Mouse (Mus musculus) left cerebral cortex, postnatal 36 days (tissue): ENCODE measurements at regions not wholly inside any gene's neighbourhood (a gene's known extent, or its start where the extent isn't known, plus 50 kb on each side); places are given as distances from the start of the nearest gene placed in this dataset.

Experiments used
- DNase-seq, 2 experiments: peaks; one replicate each; pipeline ENCODE4 v3.0.0; 2021 to 2022; ENCODE audit warnings: low spot score in 2 of 2, mixed read lengths in 1 of 2
- intact Hi-C: fragments of 180-260 bp; cut with DNase I; formaldehyde crosslinking; loops from one replicate; pipeline ENCODE4 v1.15.1; 2025

DNA sequence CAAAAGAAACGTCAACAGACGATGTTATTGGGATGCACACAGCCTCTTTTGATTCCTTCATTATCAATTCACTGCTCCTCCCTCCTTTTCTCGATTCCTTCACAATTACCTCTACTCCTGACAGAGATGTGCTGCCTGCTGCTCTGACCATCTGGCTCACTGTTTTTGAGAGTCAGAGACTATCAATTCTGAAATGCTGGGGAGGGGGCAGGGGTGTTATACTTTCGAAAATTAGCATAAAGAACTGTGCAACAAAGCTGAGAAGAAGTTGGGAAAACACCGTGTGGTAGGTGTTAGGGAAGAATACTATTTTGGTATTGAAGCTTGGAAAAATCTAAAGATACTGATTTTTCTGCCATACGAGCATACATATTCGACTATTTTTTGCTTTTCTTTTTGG is 96.4 kb downstream of the Nedd1 start:
- intact Hi-C loops, result no loop called here
- DNase-seq, result peak in 1 of 2 experiments; percentile 16

DNA sequence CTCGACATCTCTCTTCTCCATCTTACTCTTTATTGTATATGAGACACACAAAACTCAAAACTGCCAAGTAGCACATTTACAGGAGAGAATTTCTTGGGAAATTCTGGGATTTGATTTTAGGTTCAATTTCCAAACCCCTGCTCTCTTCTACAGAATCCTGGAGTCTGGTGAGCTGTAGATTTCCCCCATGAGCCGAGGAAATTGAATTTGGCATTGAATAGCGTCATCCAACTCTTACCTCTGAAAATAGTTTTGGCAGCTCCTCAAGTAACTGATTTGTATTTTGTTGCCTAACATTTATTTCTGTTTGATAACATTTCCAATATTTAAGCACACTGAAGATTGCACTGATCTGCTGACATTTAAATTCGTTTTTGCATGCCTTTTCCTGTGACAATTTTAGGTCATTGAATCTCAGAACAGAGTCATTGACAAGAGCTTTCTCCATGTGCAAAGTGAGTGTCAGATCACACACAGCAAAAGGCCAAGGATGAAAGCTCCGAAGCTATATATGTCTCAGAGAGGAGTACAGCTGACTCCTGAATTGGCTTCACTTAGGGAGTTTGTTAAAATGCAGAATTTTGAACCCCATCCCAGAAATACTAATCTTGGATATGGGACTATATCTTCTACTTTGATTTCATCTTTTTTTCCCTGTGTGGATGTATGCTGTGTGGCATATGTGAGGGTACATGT is 106.4 kb downstream of the Nedd1 start:
- intact Hi-C loops, result no loop called here
- DNase-seq, result no peak

DNA sequence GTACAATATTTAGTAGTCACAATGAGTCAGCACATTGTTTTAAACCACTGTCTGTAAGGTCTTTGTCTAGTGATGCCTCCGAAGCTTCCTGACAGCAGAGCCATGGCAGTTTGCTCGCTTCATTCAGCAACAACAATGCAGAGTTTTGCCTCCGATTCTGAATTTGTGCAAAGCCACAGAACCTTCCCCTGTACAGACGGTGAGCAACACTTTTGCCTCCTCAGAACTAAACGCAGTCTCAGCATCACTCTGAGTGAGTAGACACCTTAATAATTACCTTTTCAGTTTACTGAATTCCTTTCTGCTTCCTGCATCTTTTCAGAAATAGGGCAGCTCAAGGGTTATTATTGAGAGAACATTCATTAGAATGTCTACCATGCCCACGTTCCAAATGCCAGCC is 107.9 kb downstream of the Nedd1 start:
- intact Hi-C loops, result no loop called here
- no peak for DNase-seq

DNA sequence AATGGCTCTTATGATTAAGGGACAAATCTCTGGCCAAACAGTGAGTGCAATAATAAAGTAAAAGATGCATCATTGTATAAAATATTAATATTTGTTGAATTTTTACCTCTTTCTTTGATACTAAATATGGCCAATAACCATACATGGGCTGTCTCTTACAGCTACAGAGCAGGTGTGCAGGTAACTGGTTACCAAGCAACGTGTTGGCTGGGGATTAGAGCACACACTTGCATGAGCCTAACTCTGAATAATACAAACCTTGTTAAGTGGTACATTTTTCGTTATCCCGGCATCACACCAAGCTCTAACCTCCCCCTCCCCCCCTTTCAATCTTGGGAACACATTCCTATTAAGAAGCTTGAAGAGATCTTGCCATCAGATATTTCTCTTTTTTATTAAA is 111.2 kb downstream of the Nedd1 start:
- intact Hi-C loops, result no loop called here
- DNase-seq, result no peak

DNA sequence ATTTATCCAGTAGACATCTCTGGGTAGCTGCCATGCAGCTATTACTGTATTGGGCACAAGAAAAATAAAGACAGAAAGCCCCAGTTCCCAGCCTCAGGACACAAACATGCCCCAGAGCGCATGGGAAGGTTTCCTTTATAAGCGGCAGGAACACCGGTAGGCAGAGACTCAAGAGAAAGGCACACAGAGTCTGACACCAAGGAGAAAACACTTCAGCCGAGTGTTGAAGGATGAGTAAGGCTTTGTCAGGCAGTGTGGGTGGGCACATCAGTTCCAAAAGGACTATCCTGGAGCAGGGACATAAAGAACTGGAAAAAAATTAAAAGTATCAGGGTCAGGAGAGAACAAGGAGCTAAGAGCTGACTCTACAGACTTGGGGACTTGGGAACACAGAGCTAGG is 115.5 kb downstream of the Nedd1 start:
- intact Hi-C loops, result no loop called here
- DNase-seq, result peak in 1 of 2 experiments; percentile 8

DNA sequence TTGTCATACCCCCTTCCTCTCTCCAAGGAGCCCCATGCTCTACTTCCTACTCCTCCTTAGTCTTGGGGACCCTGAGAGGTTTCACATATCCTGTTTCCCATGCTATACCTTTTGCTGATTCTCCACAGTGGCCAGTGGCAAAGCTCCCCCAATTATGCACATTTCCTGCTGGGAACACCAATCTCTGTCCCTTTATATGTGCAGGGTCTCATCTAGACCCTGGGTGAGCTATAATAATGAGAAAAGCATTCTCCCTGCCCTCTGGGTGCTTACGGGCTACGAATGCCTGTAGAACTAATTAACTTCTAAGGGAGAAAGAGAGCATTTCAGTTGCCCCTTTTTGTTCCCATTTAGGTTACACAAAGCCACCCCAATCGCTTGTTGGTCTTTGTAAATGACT is 116.6 kb downstream of the Nedd1 start:
- intact Hi-C loops, result no loop called here
- DNase-seq, result no peak

DNA sequence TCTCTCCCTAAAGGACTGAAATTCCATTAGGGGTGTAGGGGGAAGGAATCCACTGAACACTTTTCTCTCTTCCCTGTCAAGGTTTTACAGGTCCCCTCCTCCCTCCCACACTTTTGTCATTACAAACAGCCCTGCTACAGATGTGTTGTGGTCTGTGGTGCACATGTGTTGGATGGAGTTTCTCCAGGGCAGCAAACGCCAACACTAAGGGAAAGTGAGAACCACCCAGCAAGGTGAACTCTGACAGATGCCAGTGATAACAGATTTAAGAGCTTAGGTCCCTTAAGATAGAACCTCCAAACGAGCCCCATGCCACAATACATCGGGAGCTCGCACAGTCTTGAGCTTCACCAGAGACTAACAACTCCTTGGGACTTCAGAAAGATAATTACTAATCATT is 122.1 kb downstream of the Nedd1 start:
- intact Hi-C loops, result no loop called here
- no peak for DNase-seq

DNA sequence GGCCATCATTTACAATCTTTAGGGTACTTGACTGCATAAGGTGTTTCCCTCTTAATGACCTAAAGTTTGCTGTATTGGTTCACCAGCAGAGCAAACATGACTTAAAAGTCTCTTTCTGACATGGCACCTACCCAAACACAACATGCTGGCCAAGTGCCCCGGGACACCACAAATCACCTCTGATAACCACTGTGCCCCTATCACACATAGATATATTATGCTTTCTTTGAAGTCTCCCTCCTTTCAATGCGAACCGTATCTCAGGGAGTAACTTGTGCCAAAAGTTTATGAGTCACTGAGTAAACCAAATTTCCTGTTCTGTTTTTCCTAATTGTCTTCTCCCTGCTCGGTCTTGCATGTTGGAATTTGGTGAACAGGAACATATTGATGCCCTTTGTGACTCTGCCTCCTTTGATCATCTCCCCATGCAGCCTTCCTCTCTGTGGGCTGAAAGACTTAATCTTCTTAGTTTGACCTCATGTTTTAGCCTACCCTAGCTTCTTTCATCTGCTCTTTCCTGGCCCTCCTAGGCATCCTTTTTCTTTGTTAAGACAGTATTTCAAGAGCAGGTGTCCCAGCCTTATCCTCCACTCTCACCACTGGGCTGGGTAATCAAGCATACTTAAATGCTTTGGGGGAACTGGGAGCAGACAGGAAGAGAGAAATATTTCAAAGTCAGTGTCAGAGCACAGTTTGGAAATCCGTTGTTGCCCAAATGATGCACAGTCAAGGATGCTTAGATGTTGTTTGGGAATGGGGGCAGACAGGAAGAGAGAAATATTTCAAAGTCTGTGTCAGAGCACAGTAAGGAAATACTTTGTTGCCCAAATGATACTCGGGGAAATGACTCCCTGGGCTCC is 126.5 kb downstream of the Nedd1 start:
- intact Hi-C loops, result no loop called here
- no peak for DNase-seq

DNA sequence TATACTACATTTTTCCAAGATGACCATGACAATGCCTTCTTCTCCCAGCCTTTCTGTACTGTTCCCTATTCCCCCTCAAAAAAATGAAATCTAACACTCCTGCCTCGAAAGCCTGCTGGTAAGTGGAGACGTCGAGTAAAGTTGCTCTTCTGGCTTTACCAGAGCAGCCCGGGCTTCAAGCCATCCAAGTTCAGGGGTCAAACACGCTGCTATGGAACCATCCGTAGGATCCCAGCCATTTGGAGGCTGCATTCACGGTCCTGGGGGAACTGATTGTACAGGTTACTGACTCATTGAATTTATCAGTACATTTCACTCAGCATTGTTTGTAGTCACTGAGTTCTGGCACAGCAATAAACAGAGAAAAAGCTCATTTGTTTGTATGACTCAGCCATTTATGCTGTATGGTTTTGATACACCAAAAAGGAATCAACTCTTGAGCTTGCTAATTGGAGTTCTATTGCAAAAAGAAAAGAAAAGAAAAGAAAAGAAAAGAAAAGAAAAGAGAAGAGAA is 128.2 kb downstream of the Nedd1 start:
- intact Hi-C loops, result no loop called here
- DNase-seq, result no peak

DNA sequence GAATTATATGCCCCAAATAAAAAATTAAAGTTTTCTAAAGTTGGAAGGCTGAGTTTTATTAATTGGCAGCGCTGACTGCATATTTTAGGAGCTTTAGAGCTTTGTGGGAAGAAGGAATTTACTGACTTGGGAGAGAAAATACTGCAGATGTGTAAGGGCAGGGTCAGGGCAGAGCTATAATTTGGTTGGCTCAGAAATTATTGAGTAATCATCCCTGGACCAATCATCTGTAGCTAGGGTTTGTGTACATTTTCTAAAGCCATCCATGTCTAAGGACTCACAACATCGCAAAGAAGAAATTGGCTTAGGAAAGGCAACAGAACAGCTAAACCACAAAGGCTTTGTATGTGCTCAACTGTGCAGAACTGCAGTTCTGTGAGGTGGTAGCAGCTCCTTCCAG is 143.3 kb downstream of the Nedd1 start:
- intact Hi-C loops, result no loop called here
- DNase-seq, result no peak

DNA sequence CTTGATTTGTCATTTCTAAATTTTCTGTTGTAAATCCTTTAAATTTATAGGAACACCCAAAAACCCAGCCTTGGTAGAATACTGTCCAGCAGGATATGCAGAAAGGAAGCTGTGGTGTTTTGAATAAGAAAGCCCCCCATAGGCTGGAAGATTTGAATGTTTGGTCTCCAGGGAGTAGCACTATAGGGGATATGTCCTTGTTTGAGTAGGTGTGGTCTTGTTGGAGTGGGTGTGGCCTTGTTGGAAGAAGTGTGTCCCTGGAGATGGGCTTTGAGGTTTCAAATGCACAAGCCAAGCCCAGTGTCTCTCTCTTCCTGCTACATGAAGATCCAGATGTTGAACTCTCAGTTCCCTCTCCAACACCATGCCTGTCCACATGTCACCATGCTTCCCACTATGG is 151.7 kb downstream of the Nedd1 start:
- intact Hi-C loops, result no loop called here
- no peak for DNase-seq

DNA sequence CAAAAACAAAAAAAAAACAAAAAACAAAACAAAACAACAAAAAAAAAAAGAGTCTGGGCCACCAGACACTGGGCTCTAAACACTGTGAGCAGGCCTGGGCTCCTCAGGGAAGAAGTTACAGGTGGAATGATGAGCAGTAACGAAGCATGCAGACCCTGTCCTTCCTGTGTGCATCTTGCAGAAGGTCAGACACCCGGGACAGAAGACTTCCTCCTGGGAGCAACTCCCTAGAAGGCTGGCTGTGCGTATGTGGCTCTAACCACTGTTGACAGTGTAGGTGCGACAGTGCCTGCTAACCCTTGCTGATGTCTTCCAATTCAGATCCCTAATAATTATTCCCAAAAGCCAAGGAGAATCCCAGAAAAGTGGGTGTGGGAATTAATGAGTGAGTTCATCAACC is 164.8 kb downstream of the Nedd1 start:
- intact Hi-C loops, result no loop called here

DNA sequence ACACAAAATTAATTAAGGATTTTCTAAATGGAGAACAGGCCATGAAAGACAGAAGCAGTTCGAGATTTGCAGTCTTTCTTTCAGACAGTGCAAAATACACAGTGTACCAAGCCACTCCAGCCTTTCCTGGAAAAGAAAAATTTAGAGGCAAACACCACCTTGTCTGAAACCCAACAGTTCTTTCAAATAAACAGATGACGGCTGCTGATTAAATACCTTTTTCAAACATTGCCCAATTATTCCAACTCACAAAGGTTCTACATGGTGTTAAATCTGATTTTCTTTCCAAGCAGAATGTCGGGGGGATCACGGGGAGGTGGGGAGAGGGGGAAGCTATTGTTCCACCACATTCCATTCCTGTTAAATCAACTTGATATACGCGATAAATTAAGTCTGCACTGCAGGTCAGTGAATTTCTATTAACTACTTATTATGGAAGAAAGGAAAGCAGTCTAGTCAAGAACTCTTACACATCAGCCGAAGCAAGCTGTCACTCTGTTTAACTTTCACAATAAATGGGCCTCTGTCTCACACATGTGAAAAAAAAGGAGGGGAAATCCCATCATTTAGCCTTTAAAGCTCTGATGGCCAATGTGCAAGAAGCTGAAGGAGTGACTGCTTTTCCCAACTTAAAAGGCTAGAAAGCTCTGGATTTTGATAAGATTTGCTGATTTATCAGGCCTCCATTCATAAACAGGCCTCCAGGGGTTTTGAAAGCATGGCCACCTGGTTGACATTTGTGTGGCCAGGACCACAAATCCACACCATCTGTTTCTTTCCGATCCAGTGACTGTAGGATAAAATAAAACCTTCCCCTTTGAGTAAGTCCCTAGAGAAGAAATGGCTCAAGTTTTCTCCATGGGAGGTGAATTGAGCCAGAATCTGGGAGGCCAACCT is 165.4 kb downstream of the Nedd1 start:
- intact Hi-C loops, result no loop called here
- no peak for DNase-seq

More for the DNA sequence above, 164.8 kb downstream of the Nedd1 start:
- no peak for DNase-seq

DNA sequence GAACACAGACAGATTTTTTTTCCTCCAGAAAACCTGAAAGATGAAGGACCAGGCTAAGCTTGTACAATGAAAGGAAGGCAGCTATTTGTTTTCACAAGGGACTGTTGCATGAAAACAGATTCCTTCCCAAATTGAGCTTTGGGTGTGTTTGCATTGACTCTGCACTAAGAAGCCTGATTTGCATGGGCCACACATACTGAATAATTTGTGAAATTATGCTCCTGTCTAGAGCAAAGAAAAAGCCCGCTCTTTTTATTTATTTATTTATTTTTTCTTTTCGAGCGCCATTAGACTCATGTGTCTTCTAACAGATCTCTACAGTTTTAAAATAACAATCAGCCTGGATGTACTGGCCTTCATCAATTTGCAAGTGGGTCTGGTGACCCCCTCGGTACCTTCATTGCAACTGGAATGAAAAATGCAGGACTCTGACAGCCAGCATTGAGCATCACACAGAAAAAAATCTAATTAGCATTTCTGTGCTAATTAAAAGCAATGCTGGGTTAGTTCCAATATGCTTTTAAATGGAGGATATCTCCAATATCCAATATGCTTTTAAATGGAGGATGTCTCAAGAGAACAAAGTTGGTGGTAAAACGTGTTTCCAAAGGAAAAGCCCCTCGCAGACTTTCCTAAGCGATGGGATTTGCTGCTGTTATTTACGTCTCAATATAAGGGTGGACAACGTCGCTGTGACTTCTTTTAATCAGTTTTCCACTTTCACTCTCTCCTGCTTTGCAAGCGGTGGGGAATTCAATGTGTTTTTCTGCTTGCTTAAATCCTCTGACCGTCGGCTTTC is 166.3 kb downstream of the Nedd1 start:
- intact Hi-C loops, result no loop called here
- DNase-seq, result no peak

DNA sequence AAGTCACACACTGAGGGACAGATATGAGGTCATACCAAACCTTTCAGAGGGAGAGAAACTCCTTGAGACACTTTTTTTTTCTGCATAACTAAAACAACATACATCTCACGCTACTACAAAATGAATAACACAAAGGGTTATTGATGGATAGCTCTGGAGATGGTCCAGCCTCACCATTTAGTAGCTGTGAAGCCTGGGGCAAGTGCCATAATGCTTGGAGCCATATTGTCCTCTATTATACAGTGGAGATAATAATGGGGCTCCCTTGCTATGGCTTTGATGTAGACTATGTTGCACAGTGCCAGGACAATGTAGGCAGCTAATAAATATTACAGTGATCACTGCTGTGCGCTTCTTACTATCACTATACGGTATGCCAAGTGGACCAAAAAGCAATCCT is 168.3 kb downstream of the Nedd1 start:
- DNase-seq, result no peak
- intact Hi-C loops, result no loop called here

DNA sequence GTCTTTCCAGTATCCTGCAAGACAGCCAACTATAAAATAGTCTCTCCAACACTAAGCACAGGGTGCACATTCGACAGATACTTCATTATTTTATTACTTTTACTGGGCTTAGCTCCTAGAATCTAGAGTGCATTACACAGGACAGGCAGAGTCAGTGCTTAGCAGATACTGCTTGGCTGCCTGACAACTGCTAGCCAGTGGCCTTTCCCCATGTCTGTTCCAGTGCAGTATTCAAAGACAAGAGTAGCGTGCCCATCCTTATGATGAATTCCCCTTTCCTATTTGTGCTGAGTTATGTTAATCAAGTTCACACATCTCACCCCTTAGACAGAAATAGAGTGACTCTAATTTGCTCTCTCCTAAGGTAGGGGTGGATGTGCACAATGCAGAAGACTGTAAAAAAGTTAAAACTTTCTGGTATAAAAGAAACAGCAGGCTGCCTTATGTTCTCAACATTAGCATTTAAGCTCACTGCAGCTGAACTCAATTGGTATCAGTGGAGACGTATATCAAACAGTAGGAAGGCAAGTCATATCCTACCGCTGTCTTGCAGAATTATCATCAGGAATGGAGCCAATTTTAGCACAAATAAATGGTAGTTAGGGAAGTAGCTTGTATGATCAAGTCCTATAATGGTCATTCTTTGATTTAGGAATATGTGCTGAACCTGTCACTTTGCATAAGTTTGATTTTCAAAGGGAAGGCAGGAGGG is 173.2 kb downstream of the Nedd1 start:
- intact Hi-C loops, result no loop called here
- DNase-seq, result no peak

DNA sequence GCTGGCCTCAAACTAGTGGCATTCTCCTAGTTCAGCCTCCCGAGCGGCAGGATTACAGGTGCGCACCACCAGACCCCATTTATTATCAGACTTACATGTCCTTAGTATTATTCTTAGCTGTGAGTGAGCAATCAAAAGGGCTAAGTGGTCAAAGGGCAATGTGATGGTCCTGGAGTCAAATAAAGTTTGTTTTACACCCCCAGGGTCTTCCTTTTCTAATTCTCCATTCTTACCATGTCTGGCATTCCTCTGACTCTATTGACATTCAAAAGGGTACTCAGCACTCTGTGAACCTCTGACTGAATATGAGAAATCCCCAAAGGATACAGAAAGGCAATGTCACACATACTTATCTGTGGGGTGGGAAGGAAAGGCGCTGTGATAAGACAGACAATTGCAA is 183.8 kb downstream of the Nedd1 start:
- intact Hi-C loops, result no loop called here

DNA sequence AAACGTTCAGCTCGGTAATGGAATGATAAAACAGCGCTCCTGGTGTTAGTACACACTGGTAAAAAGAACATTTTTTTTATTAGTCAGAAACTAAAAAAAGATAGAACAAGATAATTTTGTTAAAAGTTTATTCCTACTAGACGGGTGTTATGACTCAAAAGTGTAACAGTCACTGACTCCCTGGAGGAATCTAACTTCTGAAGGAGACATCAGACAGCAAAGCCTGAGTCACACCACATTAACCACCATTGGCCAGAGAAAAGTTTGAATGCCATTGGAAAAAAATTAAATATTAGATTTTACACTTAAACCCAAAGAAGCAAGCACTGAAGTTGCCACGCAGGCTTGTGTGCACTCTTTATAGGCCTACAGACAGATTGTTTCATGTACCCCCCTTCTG is 205.3 kb downstream of the Nedd1 start:
- DNase-seq, result no peak
- intact Hi-C loops, result no loop called here

More for the DNA sequence above, 183.8 kb downstream of the Nedd1 start:
- no peak for DNase-seq

DNA sequence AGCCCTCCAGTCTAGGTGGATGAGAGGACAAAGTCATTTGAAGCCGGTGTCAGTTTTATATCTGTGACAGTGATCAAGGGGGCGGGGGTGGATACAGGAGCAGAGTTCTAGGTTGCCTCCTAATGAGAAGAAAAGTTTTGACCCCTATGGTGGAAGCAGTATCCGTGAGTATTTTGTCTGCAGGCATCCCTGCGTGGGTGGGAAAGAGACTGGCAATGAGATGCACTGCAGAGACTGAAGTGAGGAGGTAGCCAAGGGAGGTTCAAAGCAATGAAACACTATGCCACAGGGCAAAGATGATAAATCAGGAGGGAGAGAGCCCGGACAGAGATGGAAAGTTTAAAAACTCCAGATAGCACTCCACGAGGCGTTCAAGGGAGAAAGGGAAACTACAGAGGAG is 210.5 kb downstream of the Nedd1 start:
- intact Hi-C loops, result no loop called here
- no peak for DNase-seq
